Mouse (Mus musculus): ENCODE data around the gene Man1c1.

Man1c1 gene

GRCm38 (mm10) chr4:134542726-134543125, 161.4 kb downstream of the Man1c1 start:
- peak; percentile 60 for DNase-seq

- DNase-seq: no peak
These were observed 165.0 kb downstream of the Man1c1 start for GRCm38 (mm10) chr4:134538997-134539580.

- no peak for DNase-seq
These were observed 168.3 kb downstream of the Man1c1 start for GRCm38 (mm10) chr4:134535787-134536151.

- DNase-seq: peak; percentile 96
These were observed 168.9 kb downstream of the Man1c1 start, which contains the start of gene Mtfr1l for GRCm38 (mm10) chr4:134534932-134535786. TSS of gene Mtfr1l (minus strand) at chr4:134535387.

GRCm38 (mm10) chr4:134534124-134534886, 169.8 kb downstream of the Man1c1 start:
- peak; percentile 92 for DNase-seq

GRCm38 (mm10) chr4:134533421-134533820, 170.7 kb downstream of the Man1c1 start:
- DNase-seq: no peak

GRCm38 (mm10) chr4:134532928-134533327, 171.2 kb downstream of the Man1c1 start:
- no peak for DNase-seq

- no peak for DNase-seq
These were observed 177.9 kb downstream of the Man1c1 start for GRCm38 (mm10) chr4:134526220-134526619.

GRCm38 (mm10) chr4:134525806-134526205, 178.3 kb downstream of the Man1c1 start:
- no peak for DNase-seq

- DNase-seq: no peak
These were observed 180.6 kb downstream of the Man1c1 start for GRCm38 (mm10) chr4:134523447-134523846.

- no peak for DNase-seq
These were observed 184.8 kb downstream of the Man1c1 start for GRCm38 (mm10) chr4:134519281-134519680.

- no peak for DNase-seq
These were observed 185.5 kb downstream of the Man1c1 start for GRCm38 (mm10) chr4:134518541-134518940.

- DNase-seq: no peak
These were observed 186.4 kb downstream of the Man1c1 start for GRCm38 (mm10) chr4:134517719-134518118.

- DNase-seq: no peak
These were observed 187.1 kb downstream of the Man1c1 start for GRCm38 (mm10) chr4:134516981-134517380.

- DNase-seq: no peak
These were observed 188.5 kb downstream of the Man1c1 start for GRCm38 (mm10) chr4:134515614-134516013.

GRCm38 (mm10) chr4:134514309-134514930, 189.7 kb downstream of the Man1c1 start:
- no peak for DNase-seq

- DNase-seq: peak; percentile 66
These were observed 191.3 kb downstream of the Man1c1 start for GRCm38 (mm10) chr4:134512798-134513197.

- no peak for DNase-seq
These were observed 192.4 kb downstream of the Man1c1 start for GRCm38 (mm10) chr4:134511730-134512129.

All from thymus, postnatal 4 days (tissue).